Mouse (Mus musculus): Measurements from ENCODE around the gene Spp2. TPM values are rescaled to one million over a fixed set of nuclear protein-coding genes. Genes with fewer than 3 reads are reported as not detected.

Gene Spp2
- polyA plus RNA-seq, 1 experiment from 2014 or later = 0.09 TPM

DNA sequence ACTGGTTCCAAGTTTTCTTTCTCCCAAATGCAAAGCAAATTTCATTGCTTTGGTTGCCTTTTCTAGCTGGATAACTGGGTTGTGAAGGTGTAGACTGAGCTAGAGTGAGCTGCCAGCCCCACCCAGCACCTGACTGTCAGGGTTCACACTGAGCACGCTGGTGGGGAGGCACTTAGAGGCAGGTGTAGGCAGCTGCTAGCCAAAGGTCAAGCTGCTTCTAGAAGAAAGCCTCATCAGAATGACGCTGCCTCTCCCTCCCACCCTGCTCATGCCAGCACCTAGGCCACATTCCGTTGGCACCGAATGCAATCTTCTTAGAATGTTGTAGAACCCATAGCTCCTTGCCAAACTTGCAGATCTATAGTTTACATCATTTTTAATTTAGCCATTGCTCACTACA, 1.6 kb downstream of the Spp2 start:
- ChIA-PET POLR2A (no interaction called here), CTCF (no interaction called here)
- no peaks in the 10 kb centered on the region for H3K27me3 ChIP-seq
- TF ChIP-seq CTCF (IDR thresholded peaks at IDR 0.05) = no peak
- DNase-seq (ENCODE audit: low read depth, low spot score) (no peak), ATAC-seq (no peak)
- in situ Hi-C loops (cut with MboI; ENCODE audit: low pct_unique_long_range_greater_than_20kb) = no loop called here

DNA sequence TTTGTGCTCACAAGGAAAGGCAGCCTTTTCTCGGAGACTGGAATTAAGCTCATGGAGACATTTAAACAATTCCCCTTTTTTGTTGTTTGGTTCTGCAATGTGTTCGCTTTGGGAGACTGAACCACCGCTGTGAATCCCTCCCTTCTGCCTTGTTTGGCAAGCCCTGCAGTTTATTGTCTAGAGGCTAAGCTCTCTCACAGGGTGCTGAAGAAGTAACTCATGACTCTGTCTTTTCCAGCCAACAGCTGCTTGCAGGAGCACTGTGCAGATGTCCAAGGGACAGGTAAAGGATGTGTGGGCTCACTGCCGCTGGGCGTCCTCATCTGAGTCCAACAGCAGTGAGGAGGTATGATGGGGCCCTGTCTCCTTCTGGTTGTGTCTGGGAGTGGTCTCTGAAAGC, 5.3 kb downstream of the Spp2 start:
- ATAC-seq = no peak
- no peak for TF ChIP-seq CTCF (IDR thresholded peaks at IDR 0.05)
- POLR2A ChIA-PET = interaction anchor here (0.5 kb wide), 1 partner anchor 344 kb away, joined by 3 read pairs; no protein-coding TSS in a partner anchor
- CTCF ChIA-PET = interaction anchor here (1.9 kb wide), 1 partner anchor 299 kb away, joined by 5 read pairs; no protein-coding TSS in a partner anchor
- in situ Hi-C loops (cut with MboI; ENCODE audit: low pct_unique_long_range_greater_than_20kb) = no loop called here
- DNase-seq (ENCODE audit: low read depth, low spot score) = no peak
- no peaks in the 10 kb centered on the region for H3K27me3 ChIP-seq

DNA sequence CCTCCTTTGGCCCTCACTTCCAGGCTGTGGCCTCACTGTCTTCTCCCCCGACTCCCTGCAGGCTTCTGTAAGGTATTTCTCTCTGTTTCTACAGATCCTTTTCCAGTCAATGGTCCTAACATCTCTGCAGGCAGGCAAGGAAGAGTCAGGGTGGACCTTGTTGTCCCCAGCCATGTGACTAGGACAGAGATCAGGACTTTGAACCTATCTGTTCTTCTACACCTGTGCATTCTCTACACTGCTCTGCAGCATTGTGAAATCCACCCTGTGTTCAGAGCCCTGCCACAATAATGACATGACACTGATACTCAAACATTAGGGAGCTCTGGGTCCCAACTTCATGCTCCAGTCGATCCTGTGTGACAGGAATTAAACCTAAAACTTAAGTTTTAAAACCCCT, 12.2 kb downstream of the Spp2 start:
- ATAC-seq (no peak), DNase-seq (ENCODE audit: low read depth, low spot score) (no peak)
- no peaks in the 10 kb centered on the region for H3K27me3 ChIP-seq
- ChIA-PET CTCF (no interaction called here), POLR2A (no interaction called here)
- no peak for TF ChIP-seq CTCF (IDR thresholded peaks at IDR 0.05)
- in situ Hi-C loops (cut with MboI; ENCODE audit: low pct_unique_long_range_greater_than_20kb) = no loop called here

DNA sequence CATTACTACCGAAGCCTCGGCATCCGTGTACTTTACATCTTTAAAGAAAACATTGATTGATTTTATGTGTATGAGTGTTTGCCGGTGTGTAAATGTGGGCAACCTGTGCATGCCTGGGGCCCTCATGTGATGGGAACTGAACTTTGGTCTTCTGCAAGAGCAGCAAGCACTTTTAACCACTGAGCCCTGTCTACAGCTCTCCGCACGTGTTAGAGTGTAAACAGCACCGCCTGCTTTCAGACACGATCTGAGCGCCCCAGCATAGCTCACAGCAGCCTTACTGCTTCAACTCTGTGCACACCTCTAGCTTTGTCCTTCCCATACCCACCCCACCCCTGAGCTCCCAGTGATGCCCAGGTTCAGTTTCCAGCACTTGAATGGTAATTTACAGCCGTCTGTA, 15.3 kb downstream of the Spp2 start:
- no peak for TF ChIP-seq CTCF (IDR thresholded peaks at IDR 0.05)
- no peak for ATAC-seq
- DNase-seq (ENCODE audit: low read depth, low spot score) = no peak
- CTCF ChIA-PET = no interaction called here
- in situ Hi-C loops (cut with MboI; ENCODE audit: low pct_unique_long_range_greater_than_20kb) = loop anchor here (5.0 kb wide), 3 partner anchors 65 to 770 kb away; no protein-coding TSS in a partner anchor
- POLR2A ChIA-PET = no interaction called here
- H3K27me3 ChIP-seq = no peaks in the 10 kb centered on the region

DNA sequence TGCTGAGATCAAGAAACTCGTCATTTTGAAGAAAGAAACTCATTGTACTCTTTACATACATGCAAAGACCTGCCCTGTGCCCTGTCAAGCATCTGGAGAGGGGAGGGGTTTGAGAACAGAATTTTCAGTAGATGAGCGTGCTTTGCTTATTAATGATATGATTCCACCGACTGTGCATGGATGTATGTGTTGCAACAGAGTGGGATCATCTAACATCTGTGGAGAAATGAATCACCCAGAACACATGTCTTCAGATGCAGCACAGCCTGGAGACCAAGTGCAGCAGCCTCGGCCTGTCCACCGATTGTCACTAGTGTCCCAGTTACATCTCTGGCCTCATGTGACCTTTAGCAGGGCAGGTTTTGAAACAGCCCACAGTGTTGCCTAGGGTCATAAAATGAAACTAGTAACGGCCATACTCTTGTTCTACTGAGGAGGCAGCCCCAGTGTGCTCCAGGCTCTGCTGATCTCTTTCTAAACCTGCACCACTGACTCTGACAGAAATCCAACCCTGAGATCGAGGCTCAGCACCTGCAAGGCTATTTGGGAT, 16.2 kb downstream of the Spp2 start:
- POLR2A ChIA-PET = interaction anchor here (0.5 kb wide), 1 partner anchor 394 kb away, joined by 3 read pairs; no protein-coding TSS in a partner anchor

DNA sequence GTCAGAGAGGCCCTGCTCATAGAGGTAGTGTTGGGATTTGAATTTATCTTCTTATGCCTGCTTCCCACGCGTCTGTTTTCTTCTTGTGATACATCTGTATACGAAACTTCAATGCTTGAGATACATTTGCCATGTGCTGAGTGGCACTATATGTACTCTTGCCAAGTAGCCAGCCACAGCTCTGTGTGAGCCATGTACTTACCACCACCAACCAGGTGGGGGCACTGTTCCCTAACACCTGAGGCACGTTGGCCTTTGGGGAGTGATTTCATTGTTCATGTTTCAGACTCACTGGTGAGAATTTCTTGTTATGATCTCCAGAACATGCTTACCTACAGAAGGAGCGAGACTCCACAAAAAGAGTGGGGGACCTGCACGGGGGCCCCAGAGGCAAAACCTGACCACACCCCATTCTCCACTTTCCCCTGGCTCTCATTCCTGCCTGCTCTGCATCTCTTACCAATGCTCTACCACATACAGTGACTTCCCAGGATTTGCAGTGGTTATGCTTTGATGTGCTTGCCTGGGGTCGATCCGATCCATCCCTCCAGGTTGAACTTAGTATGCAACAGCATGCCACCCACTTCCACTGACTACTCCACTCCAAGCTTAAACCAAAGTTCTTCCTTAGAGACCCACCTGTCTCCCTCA, 18.0 kb downstream of the Spp2 start:
- DNase-seq (ENCODE audit: low read depth, low spot score) (no peak), ATAC-seq (no peak)
- H3K27me3 ChIP-seq = no peaks in the 10 kb centered on the region
- POLR2A ChIA-PET = no interaction called here
- peak; percentile 96 for TF ChIP-seq CTCF (IDR thresholded peaks at IDR 0.05)
- CTCF ChIA-PET = interaction anchor here (1.2 to 2.4 kb wide), 5 partner anchors 31 to 318 kb away, joined by 3 to 12 read pairs (median 4); no protein-coding TSS in a partner anchor
- in situ Hi-C loops (cut with MboI; ENCODE audit: low pct_unique_long_range_greater_than_20kb) = loop anchor here (5.0 kb wide), 4 partner anchors 67 to 768 kb away; no protein-coding TSS in a partner anchor

More for the DNA sequence above, 16.2 kb downstream of the Spp2 start:
- no peak for DNase-seq (ENCODE audit: low read depth, low spot score)
- ATAC-seq = no peak
- in situ Hi-C loops (cut with MboI; ENCODE audit: low pct_unique_long_range_greater_than_20kb) = loop anchor here (5.0 kb wide), 3 partner anchors 66 to 769 kb away; no protein-coding TSS in a partner anchor
- TF ChIP-seq CTCF (IDR thresholded peaks at IDR 0.05) = no peak
- no peaks in the 10 kb centered on the region for H3K27me3 ChIP-seq
- CTCF ChIA-PET = interaction anchor here (0.9 kb wide), 1 partner anchor 319 kb away, joined by 4 read pairs; no protein-coding TSS in a partner anchor

DNA sequence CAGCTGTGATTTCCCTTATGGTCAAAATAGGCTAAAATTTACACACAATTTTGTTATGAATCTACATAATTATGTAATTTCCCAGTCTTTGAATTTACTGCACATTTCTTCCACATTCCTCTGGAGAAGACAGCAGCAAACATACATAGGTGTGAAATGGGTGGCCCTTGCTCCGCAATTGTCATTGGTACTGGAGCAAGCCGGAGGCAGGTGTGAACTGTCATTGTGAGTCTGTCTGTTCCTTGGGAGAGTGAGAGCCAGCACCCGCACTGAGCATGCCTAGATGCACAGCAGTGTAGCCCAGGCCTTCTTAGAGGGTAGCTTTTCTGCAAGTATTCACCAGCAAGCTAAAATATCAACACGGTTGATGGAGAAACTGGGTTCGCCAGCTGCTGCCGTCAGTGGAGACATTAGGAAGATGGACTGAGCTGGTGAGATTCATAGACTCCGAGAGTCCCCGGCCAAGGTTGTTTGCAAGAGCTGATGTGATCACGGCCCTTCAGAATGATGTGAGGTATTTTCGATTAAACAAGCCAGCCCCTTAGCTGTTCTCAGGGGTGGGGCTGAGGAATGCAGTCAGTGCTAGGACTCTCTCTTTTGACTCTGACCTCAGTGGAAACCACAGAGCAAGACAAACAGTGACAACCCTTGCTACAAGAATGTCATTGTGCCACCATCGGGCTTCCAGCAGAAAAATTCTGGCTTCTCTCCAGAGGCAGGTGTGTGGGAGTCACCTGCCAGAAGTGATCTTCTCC, 21.4 kb downstream of the Spp2 start:
- no peaks in the 10 kb centered on the region for H3K27me3 ChIP-seq
- no peak for ATAC-seq
- in situ Hi-C loops (cut with MboI; ENCODE audit: low pct_unique_long_range_greater_than_20kb) = loop anchor here (5.0 kb wide), 1 partner anchor 314 kb away; no protein-coding TSS in a partner anchor
- TF ChIP-seq CTCF (IDR thresholded peaks at IDR 0.05) = no peak
- ChIA-PET CTCF (interaction anchor here (1.2 kb wide), 1 partner anchor 28 kb away, joined by 4 read pairs; no protein-coding TSS in a partner anchor), POLR2A (interaction anchor here (0.6 kb wide), 1 partner anchor 442 kb away, joined by 3 read pairs; no protein-coding TSS in a partner anchor)
- DNase-seq (ENCODE audit: low read depth, low spot score) = no peak

DNA sequence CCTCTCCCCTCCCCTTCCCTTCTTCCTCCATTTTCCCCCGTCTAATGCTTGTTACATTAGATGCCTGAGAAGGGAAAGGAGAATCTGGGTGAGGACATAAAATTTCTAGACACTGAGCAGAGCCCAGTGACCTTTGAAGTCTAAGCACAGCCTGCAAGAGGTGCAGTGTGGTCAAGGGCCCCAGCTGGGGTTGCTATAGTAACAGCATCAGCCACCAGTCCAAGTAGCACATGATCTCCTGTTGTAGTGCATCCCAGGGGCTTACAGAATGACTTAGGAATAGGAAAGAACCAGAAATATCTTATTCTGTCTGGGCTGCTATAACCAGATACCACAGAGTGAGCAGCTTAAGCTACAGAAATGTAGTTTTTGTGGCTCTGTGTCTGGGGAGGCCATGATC, 22.7 kb downstream of the Spp2 start:
- POLR2A ChIA-PET = no interaction called here
- ATAC-seq (no peak), DNase-seq (ENCODE audit: low read depth, low spot score) (no peak)
- in situ Hi-C loops (cut with MboI; ENCODE audit: low pct_unique_long_range_greater_than_20kb) = loop anchor here (5.0 kb wide), 1 partner anchor 313 kb away; no protein-coding TSS in a partner anchor
- TF ChIP-seq CTCF (IDR thresholded peaks at IDR 0.05) = no peak
- H3K27me3 ChIP-seq = no peaks in the 10 kb centered on the region
- CTCF ChIA-PET = interaction anchor here (0.7 to 1.2 kb wide), 2 partner anchors 276 to 313 kb away, joined by 3 to 4 read pairs; no protein-coding TSS in a partner anchor

DNA sequence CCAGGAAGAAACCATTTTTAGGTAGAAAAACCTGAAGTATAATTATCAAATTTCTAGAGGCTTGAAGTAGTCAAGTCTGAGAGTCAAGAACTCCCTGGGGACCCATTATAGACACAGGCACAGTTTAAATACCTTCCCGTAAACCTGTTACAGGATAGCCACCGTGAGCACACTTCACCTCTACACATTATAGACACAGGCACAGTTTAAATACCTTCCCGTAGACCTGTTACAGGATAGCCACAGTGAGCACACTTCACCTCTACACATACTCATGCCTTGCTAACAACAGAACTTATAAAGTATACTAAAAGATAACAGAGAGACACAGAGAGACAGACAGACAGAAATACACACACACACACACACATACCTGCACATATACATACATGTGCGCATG, 24.5 kb downstream of the Spp2 start:
- ATAC-seq (no peak), DNase-seq (ENCODE audit: low read depth, low spot score) (no peak)
- ChIA-PET POLR2A (no interaction called here), CTCF (no interaction called here)
- in situ Hi-C loops (cut with MboI; ENCODE audit: low pct_unique_long_range_greater_than_20kb) = no loop called here
- no peaks in the 10 kb centered on the region for H3K27me3 ChIP-seq
- no peak for TF ChIP-seq CTCF (IDR thresholded peaks at IDR 0.05)

DNA sequence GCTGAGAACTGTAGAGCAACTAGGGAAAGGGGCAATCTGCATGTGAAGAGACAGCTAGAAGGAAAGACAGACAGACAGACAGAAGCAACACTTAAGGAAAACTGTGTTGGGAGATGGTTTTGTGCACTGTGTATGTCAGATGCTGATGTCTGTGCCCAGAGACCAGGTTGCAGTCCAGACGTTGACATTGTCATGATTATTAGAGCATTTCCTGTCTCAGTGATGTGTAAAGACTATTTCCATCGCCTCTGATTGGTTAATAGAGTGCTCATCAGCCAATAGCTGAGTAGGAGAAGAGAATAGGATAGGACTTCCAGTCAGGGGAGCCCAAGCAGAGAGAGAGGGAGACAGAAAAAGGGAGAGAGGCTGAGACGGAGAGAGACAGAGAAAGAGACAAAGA, 25.8 kb downstream of the Spp2 start:
- ATAC-seq (no peak), DNase-seq (ENCODE audit: low read depth, low spot score) (no peak)
- ChIA-PET POLR2A (no interaction called here), CTCF (no interaction called here)
- no peaks in the 10 kb centered on the region for H3K27me3 ChIP-seq
- no peak for TF ChIP-seq CTCF (IDR thresholded peaks at IDR 0.05)
- in situ Hi-C loops (cut with MboI; ENCODE audit: low pct_unique_long_range_greater_than_20kb) = no loop called here
